Mouse (Mus musculus) heart, postnatal 10 days (tissue): Measurements from ENCODE around the gene Acap2. TPM values are rescaled to one million over a fixed set of nuclear protein-coding genes. Genes with fewer than 3 reads are reported as not detected.

Experiments used
- DNase-seq, 2 experiments: peaks; one replicate each; pipeline ENCODE4 v3.0.0; 2021
- intact Hi-C: fragments of 180-260 bp; cut with DNase I; formaldehyde crosslinking; loops from one replicate; pipeline ENCODE4 v1.15.1; 2025
- total RNA-seq, 2 experiments: library from RNA; stranded (reverse); gene quantifications; 2 replicates each; pipeline ENCODE4 v1.2.3; 2021

Acap2 gene
- total RNA-seq, 2 experiments from 2014 or later = 31.5 to 34.7 TPM

GRCm38 (mm10) chr16:31060226-31060625 is 140.8 kb downstream of the Acap2 start:
- DNase-seq = no peak
- intact Hi-C loops = loop anchor here (10.0 kb wide), 1 partner anchor 265 kb away; no protein-coding TSS in a partner anchor

- intact Hi-C loops = loop anchor here (10.0 kb wide), 1 partner anchor 265 kb away; no protein-coding TSS in a partner anchor
- no peak for DNase-seq
These were observed 141.3 kb downstream of the Acap2 start for GRCm38 (mm10) chr16:31059730-31060129.

DNA sequence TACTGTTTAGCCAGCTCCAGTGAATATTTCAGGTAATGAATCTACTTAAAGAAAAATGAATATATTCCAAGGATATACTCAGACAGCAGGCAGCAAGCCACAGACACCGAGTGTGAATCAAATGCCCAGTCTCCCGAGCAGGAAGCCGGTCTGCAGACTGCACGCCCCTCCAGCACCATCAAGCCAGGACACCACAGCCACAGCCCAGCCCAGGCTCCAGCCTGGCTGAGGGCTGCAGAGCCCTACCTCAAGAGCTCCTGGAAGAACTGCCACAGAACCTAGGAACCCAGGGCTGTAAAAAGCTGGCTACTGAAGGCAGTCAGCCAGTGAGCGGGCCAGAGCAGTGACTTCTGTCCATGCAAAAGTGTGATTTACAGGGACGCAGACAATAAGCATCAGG is 148.2 kb downstream of the Acap2 start:
- no peak for DNase-seq
- intact Hi-C loops = no loop called here

DNA sequence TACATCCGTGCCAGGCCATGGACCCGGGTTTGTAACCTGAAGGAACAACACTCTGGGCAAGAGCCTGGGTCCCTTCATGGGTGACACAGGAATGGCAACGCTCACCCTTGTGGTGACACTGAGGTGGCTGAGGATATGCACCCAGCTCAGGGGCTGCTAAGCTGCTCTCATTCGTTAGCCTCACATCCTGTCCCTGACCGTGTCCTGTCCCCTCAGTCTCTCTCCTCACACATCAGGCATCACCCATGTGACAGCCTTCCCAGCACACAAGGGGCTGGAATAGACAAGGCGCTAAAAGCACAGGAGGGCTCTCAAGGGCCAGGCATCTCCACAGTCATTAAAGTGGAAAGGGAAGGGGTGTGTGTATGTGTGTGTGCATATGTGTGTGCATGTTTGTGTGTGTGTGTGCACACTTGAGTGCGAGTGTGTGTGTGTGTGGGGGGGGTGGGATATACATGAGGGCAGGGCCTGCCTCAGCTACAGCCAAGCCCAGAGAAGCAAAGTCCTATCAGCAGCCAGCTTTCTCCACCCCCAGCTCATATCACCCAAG is 148.8 kb downstream of the Acap2 start:
- intact Hi-C loops = no loop called here

DNA sequence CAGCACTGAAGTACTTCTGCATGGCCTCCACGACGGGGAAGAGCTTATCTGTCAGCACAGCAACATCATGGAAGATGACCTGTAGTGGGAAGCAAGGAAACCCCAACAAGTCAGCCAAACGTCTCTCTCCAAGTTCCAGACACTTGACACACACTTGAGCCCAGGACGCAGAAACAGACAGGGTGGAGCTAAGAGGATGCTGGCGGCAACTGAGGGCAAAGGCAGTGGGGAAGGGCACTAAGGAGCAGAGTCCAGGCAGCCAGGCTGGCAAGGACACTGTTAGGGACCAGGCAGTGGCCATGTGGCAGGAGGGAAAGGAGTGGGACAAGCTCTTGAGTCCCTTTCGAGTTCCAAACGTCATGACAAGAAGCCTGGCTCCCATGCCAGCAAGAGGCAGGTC is 150.3 kb downstream of the Acap2 start:
- no peak for DNase-seq
- intact Hi-C loops = no loop called here

More for the DNA sequence above, 148.8 kb downstream of the Acap2 start:
- no peak for DNase-seq

DNA sequence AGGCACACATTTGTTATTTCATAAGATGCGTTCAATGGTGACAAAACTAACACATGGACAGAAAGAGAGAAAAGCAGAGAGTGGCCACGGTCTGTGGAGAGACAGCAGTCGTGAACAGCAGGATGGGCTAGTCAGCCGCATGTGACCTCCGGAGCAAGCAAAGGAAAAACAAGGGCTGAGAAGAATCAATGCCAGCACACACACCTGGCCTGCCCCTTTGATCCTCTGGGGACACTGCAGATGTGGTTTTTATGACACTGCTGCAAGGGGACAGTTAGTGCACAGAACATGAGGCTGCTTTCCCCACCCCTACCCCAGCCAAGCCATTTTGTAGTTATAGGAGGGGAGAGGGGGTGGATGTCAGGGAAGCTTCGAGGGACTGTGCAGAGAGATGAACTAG is 152.9 kb downstream of the Acap2 start:
- intact Hi-C loops = no loop called here
- no peak for DNase-seq

- intact Hi-C loops = no loop called here
- DNase-seq = no peak
These were observed 153.7 kb downstream of the Acap2 start for GRCm38 (mm10) chr16:31047186-31047898.

- intact Hi-C loops = no loop called here
- peak; percentile 43 to 48 for DNase-seq
These were observed 154.8 kb downstream of the Acap2 start for GRCm38 (mm10) chr16:31046217-31046659.

GRCm38 (mm10) chr16:31045211-31045610 is 155.8 kb downstream of the Acap2 start:
- DNase-seq = no peak
- intact Hi-C loops = no loop called here

- intact Hi-C loops = no loop called here
- no peak for DNase-seq
These were observed 157.9 kb downstream of the Acap2 start for GRCm38 (mm10) chr16:31043136-31043535.

Other genes starting within 250 kb of the Acap2 start
- 10 to 100 TPM; 15.8 to 17.6 TPM for gene Xxylt1, start 119.8 kb downstream of the Acap2 start, total RNA-seq
- 100 to 1,000 TPM; 113 to 125 TPM for gene Ppp1r2, start 74.0 kb upstream of the Acap2 start, total RNA-seq
- 1 to 10 TPM in 1 of 2 experiments, under 1 TPM in 1; 0.91 to 1.1 TPM for gene Apod, start 113.6 kb upstream of the Acap2 start, total RNA-seq
- gene Bdh1, start 221.0 kb upstream of the Acap2 start, total RNA-seq = under 1 TPM; 0.77 TPM